Mouse (Mus musculus) cerebellum, adult 11 months (tissue): Measurements from ENCODE around the gene Acot11.

ENCODE experiments used
- DNase-seq: peaks from one replicate; pipeline ENCODE4 v3.0.0; 2022

Gene Acot11

GRCm38 (mm10) chr4:106804910-106805274 is at the start of gene Acot11:
Gene Acot11, minus strand, starts transcription at chr4:106804998.
- no peak for DNase-seq

GRCm38 (mm10) chr4:106848290-106849092 is 43.7 kb upstream of the Acot11 start:
- DNase-seq: peak; percentile 47

GRCm38 (mm10) chr4:106847591-106848289 is 42.9 kb upstream of the Acot11 start:
- no peak for DNase-seq

- DNase-seq: no peak
Observed at GRCm38 (mm10) chr4:106842561-106842960, 37.8 kb upstream of the Acot11 start.

GRCm38 (mm10) chr4:106841856-106842255 is 37.1 kb upstream of the Acot11 start:
- DNase-seq: no peak

- DNase-seq: no peak
Observed at GRCm38 (mm10) chr4:106841303-106841702, 36.5 kb upstream of the Acot11 start.

- DNase-seq: no peak
Observed at GRCm38 (mm10) chr4:106840651-106841145, 35.9 kb upstream of the Acot11 start.

- peak; percentile 89 for DNase-seq
Observed at GRCm38 (mm10) chr4:106839964-106840611, 35.3 kb upstream of the Acot11 start.

- peak; percentile 57 for DNase-seq
Observed at GRCm38 (mm10) chr4:106839254-106839834, 34.5 kb upstream of the Acot11 start.

GRCm38 (mm10) chr4:106838548-106839253 is 33.9 kb upstream of the Acot11 start:
- peak; percentile 95 for DNase-seq

- peak; percentile 54 for DNase-seq
Observed at GRCm38 (mm10) chr4:106837964-106838363, 33.2 kb upstream of the Acot11 start.

- DNase-seq: no peak
Observed at GRCm38 (mm10) chr4:106837425-106837824, 32.6 kb upstream of the Acot11 start.

- no peak for DNase-seq
Observed at GRCm38 (mm10) chr4:106830545-106831112, 25.8 kb upstream of the Acot11 start.

- DNase-seq: no peak
Observed at GRCm38 (mm10) chr4:106827738-106828361, 23.1 kb upstream of the Acot11 start.

GRCm38 (mm10) chr4:106825229-106825628 is 20.4 kb upstream of the Acot11 start:
- DNase-seq: no peak

GRCm38 (mm10) chr4:106819404-106819803 is 14.6 kb upstream of the Acot11 start:
- DNase-seq: no peak

GRCm38 (mm10) chr4:106818332-106818731 is 13.5 kb upstream of the Acot11 start:
- DNase-seq: no peak

- DNase-seq: no peak
Observed at GRCm38 (mm10) chr4:106817017-106817416, 12.2 kb upstream of the Acot11 start.

GRCm38 (mm10) chr4:106815396-106816324 is 10.9 kb upstream of the Acot11 start:
- no peak for DNase-seq

GRCm38 (mm10) chr4:106811162-106811561 is 6.4 kb upstream of the Acot11 start:
- no peak for DNase-seq
